Mouse (Mus musculus): ENCODE measurements around the gene Jak1. TPM values are rescaled to one million over a fixed set of nuclear protein-coding genes. Genes with fewer than 3 reads are reported as not detected.

Gene Jak1
- total and polyA plus RNA-seq, 3 experiments, result 37.3 to 41.9 TPM; not detected in 1

DNA sequence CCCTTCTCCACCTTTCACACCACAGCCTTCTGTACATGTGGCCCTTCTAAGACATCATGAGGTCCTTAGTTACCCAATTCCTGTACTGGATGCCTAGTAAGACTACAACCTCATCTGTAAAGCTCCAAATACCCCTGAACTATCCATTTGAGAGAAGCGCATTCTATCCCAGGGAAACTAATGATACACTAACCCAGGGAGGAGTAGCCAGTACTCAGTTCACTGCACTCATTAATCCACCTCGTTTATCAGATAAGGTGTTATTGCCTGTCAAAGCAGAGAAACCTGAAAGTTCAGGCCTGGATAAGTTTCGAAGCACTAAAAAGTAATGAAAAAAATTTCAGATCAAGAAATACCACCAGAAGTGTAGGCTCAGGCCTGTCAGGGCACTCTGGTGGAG, 37.7 kb downstream of the Jak1 start:
- no peak for DNase-seq (ENCODE audit: low read depth, low spot score)
- H3K9me3 ChIP-seq (replicated peaks; ENCODE audit: insufficient read depth, low read length), result no peaks in the 10 kb centered on the region
- no peaks in the 10 kb centered on the region for H3K27me3 ChIP-seq (ENCODE audit: control insufficient read depth in 1 of 2, insufficient read depth in 2 of 2, low read length in 2 of 2)
- peaks cover 27% of the 10 kb centered on the region; the same call in 1 of the 2 replicates for H3K79me2 ChIP-seq (ENCODE audit: control insufficient read depth, insufficient read depth, low read length, poor library complexity)
- no peak overlapping the region for H3K27ac ChIP-seq (ENCODE audit: control insufficient read depth, low read depth, low read length)
- H3K9ac ChIP-seq (ENCODE audit: control insufficient read depth, low read depth, low read length, poor library complexity, severe bottlenecking), result no peak overlapping the region
- no peak for TF ChIP-seq SMC3 (IDR thresholded peaks at IDR 0.05; ENCODE audit: low read depth, low read length)
- TF ChIP-seq EP300 (IDR thresholded peaks at IDR 0.05; ENCODE audit: low read depth in 1 of 2, low read length in 2 of 2), result no peak
- TF ChIP-seq HCFC1 (IDR thresholded peaks at IDR 0.05; ENCODE audit: low read depth, low read length), result no peak
- TF ChIP-seq MAX (IDR thresholded peaks at IDR 0.05; ENCODE audit: low read length), result no peak
- TF ChIP-seq ELF1 (IDR thresholded peaks at IDR 0.05; ENCODE audit: low read depth, low read length), result no peak
- no peak for TF ChIP-seq POLR2AphosphoS2 (IDR thresholded peaks at IDR 0.05; ENCODE audit: low read length)
- no peak for TF ChIP-seq BHLHE40 (IDR thresholded peaks at IDR 0.05; ENCODE audit: borderline replicate concordance, low read depth, low read length)
- TF ChIP-seq ZNF384 (IDR thresholded peaks at IDR 0.05; ENCODE audit: low read depth, low read length), result no peak
- TF ChIP-seq ZKSCAN1 (IDR thresholded peaks at IDR 0.05; ENCODE audit: low read depth, low read length), result no peak
- TF ChIP-seq MYB (IDR thresholded peaks at IDR 0.05; ENCODE audit: low read depth, low read length), result no peak
- TF ChIP-seq TAL1 (IDR thresholded peaks at IDR 0.05; ENCODE audit: low read length), result no peak
- no peak for TF ChIP-seq TCF12 (IDR thresholded peaks at IDR 0.05; ENCODE audit: low read depth, low read length)
- no peak for TF ChIP-seq SIN3A (IDR thresholded peaks at IDR 0.05; ENCODE audit: low read length)
- no peak for TF ChIP-seq GATA1 (IDR thresholded peaks at IDR 0.05; ENCODE audit: low read depth, low read length)
- TF ChIP-seq MAZ (IDR thresholded peaks at IDR 0.05; ENCODE audit: low read depth, low read length), result no peak
- TF ChIP-seq KAT2A (conservative IDR thresholded peaks at IDR 0.05; ENCODE audit: low read depth, low read length), result no peak
- peaks cover 0 to 13% of the 10 kb centered on the region in 2 experiments; a peak in 2 of 4 replicates for H3K36me3 ChIP-seq (ENCODE audit: control insufficient read depth in 1 of 2, insufficient read depth in 2 of 2, low read length in 2 of 2)
- no peak overlapping the region for H3K4me3 ChIP-seq (ENCODE audit: control insufficient read depth in 1 of 2, insufficient read depth in 1 of 2, low read depth in 2 of 2, low read length in 2 of 2)
- peaks cover 11 to 14% of the 10 kb centered on the region in 2 experiments for H3K4me1 ChIP-seq (ENCODE audit: control insufficient read depth in 1 of 2, insufficient read depth in 2 of 2, low read length in 2 of 2)

DNA sequence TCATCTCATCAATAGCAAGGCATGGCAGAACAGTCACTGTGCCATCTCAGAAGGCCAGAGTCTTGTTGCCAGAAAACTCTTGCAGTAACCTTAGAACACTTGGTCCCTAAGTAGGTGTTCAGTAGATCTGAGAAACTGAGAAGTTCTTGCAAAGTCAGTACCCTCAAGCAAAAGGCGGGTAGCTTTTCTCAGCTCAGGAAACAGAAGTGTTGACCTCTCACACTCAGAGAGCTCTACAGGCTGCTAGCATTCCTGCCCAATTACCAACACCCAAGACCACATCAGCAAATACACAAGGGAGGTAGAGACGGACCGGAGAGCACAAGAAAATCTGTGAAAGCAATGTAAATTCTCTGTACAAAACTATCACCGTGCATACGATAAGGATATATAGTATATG, 39.1 kb downstream of the Jak1 start:
- Histone ChIP-seq H3K79me2 (ENCODE audit: control insufficient read depth, insufficient read depth, low read length, poor library complexity) (peaks cover 31% of the 10 kb centered on the region; the same call in 1 of the 2 replicates), H3K27ac (ENCODE audit: control insufficient read depth, low read depth, low read length) (no peak overlapping the region), H3K9me3 (replicated peaks; ENCODE audit: insufficient read depth, low read length) (no peaks in the 10 kb centered on the region), H3K4me1 (ENCODE audit: control insufficient read depth in 1 of 2, insufficient read depth in 2 of 2, low read length in 2 of 2) (peaks cover 17% of the 10 kb centered on the region in 2 experiments), H3K36me3 (ENCODE audit: control insufficient read depth in 1 of 2, insufficient read depth in 2 of 2, low read length in 2 of 2) (peaks cover 0 to 22% of the 10 kb centered on the region in 2 experiments; a peak in 2 of 4 replicates), H3K27me3 (ENCODE audit: control insufficient read depth in 1 of 2, insufficient read depth in 2 of 2, low read length in 2 of 2) (no peaks in the 10 kb centered on the region), H3K9ac (ENCODE audit: control insufficient read depth, low read depth, low read length, poor library complexity, severe bottlenecking) (no peak overlapping the region), H3K4me3 (ENCODE audit: control insufficient read depth in 1 of 2, insufficient read depth in 1 of 2, low read depth in 2 of 2, low read length in 2 of 2) (no peak overlapping the region)
- no peak for TF ChIP-seq GABPA (IDR thresholded peaks at IDR 0.05; ENCODE audit: low read depth, low read length)
- TF ChIP-seq POLR2AphosphoS2 (IDR thresholded peaks at IDR 0.05; ENCODE audit: low read length), result no peak
- no peak for TF ChIP-seq CTCF (IDR thresholded peaks at IDR 0.05 in 2 of 3, conservative IDR thresholded peaks at IDR 0.05 in 1 of 3; ENCODE audit: control insufficient read depth in 1 of 3, insufficient read depth in 1 of 3, low read depth in 2 of 3, low read length in 3 of 3, poor library complexity in 1 of 3, severe bottlenecking in 1 of 3)
- TF ChIP-seq POLR2AphosphoS5 (IDR thresholded peaks at IDR 0.05; ENCODE audit: borderline replicate concordance, low read depth, low read length), result no peak
- DNase-seq (ENCODE audit: low read depth, low spot score), result no peak
